ENCODE assay signal across 8 mouse cellular contexts in genomic region chr6:71757039-71757894, GRCm38 (mm10). TPM values are rescaled to one million over a fixed set of nuclear protein-coding genes. Genes with fewer than 3 reads are reported as not detected.
DNase-seq lines count a peak whose midpoint lies in the region; ATAC-seq and TF ChIP-seq lines count a peak whose summit lies in the region.

No protein-coding gene starts in this region.

- no peak overlapping the region for H3K4me2 ChIP-seq in hindbrain, embryonic 12.5 days (replicated peaks)
- no peak overlapping the region for H3K4me2 ChIP-seq in hindbrain, embryonic 15.5 days

- H3K36me3 ChIP-seq in hindbrain, embryonic 10.5 days = peaks cover 10% of the 10 kb centered on the region
- H3K36me3 ChIP-seq in hindbrain, embryonic 12.5 days = peaks cover 16% of the 10 kb centered on the region
- H3K36me3 ChIP-seq in hindbrain, embryonic 15.5 days = peaks cover 16% of the 10 kb centered on the region

- H3K4me3 ChIP-seq in hindbrain, embryonic 10.5 days = no peak overlapping the region
- no peak overlapping the region for H3K4me3 ChIP-seq in hindbrain, embryonic 12.5 days
- H3K4me3 ChIP-seq in hindbrain, embryonic 15.5 days = no peak overlapping the region
- no peak overlapping the region for H3K4me3 ChIP-seq in lung, adult 2 months (replicated peaks; ENCODE audit: extremely low read depth, low read depth, low read length)
- no peak overlapping the region for H3K4me3 ChIP-seq in olfactory bulb, adult 2 months (ENCODE audit: insufficient read depth, low read depth, low read length)

- peak overlapping the region; percentile 23; the same call in 1 of the 2 replicates for H3K27ac ChIP-seq in hindbrain, embryonic 10.5 days
- no peak overlapping the region for H3K27ac ChIP-seq in hindbrain, embryonic 12.5 days
- peak overlapping the region; percentile 59; the same call in 1 of the 2 replicates for H3K27ac ChIP-seq in hindbrain, embryonic 15.5 days (replicated peaks)
- H3K27ac ChIP-seq in olfactory bulb, adult 2 months (ENCODE audit: insufficient read depth, low read depth, low read length) = peak overlapping the region; percentile 82

- H3K9ac ChIP-seq in hindbrain, embryonic 12.5 days = no peak overlapping the region
- no peak overlapping the region for H3K9ac ChIP-seq in hindbrain, embryonic 15.5 days

- WGBS in hindbrain, embryonic 10.5 days = 59% methylated on average over 10 of the region's 10 CpGs
- WGBS in hindbrain, embryonic 12.5 days = 55% methylated on average over 10 of the region's 10 CpGs
- 60% methylated on average over 10 of the region's 10 CpGs for WGBS in hindbrain, embryonic 15.5 days
- 53% methylated on average over 10 of the region's 10 CpGs for WGBS in lung, adult 2 months
- WGBS in olfactory bulb, adult 2 months = 38% methylated on average over 10 of the region's 10 CpGs

- peak; percentile 31 for DNase-seq in hindbrain, embryonic 10.5 days (ENCODE audit: low spot score)
- DNase-seq in c-Kit-positive CD71-negative TER-119-negative erythroid progenitor cells, embryonic 14.5 days (ENCODE audit: low read depth) = peak; percentile 24
- peak; percentile 82 for DNase-seq in gastrocnemius, adult 18-20 months (ENCODE audit: low spot score)
- peak; percentile 9 for DNase-seq in lung, adult 2 months
- DNase-seq in cerebellum, adult 9-11 months = no peak

- H3K9me3 ChIP-seq in hindbrain, embryonic 10.5 days = no peaks in the 10 kb centered on the region
- H3K9me3 ChIP-seq in hindbrain, embryonic 12.5 days (replicated peaks) = no peaks in the 10 kb centered on the region
- H3K9me3 ChIP-seq in hindbrain, embryonic 15.5 days = no peaks in the 10 kb centered on the region

- ATAC-seq in hindbrain, embryonic 12.5 days (ENCODE audit: low FRiP score) = no peak; the same call in 1 of the 2 replicates
- ATAC-seq in hindbrain, embryonic 15.5 days (ENCODE audit: low FRiP score, low read depth) = peak; percentile 55

- TF ChIP-seq CTCF in lung, adult 2 months (IDR thresholded peaks at IDR 0.05; ENCODE audit: insufficient read depth, low read length) = no peak
- TF ChIP-seq CTCF in olfactory bulb, adult 2 months (IDR thresholded peaks at IDR 0.05; ENCODE audit: insufficient read depth, low read depth, low read length) = no peak

- H3K4me1 ChIP-seq in hindbrain, embryonic 10.5 days (replicated peaks) = peaks cover 6% of the 10 kb centered on the region; the same call in 1 of the 2 replicates
- peaks cover 6% of the 10 kb centered on the region for H3K4me1 ChIP-seq in hindbrain, embryonic 12.5 days
- H3K4me1 ChIP-seq in hindbrain, embryonic 15.5 days (replicated peaks) = peaks cover 13% of the 10 kb centered on the region
- H3K4me1 ChIP-seq in lung, adult 2 months (ENCODE audit: control insufficient read depth, insufficient read depth, low read length) = 0 out of 2 replicates have a peak, but pooled peaks cover 2% of the 10 kb centered on the region
- peaks cover 33% of the 10 kb centered on the region for H3K4me1 ChIP-seq in olfactory bulb, adult 2 months (ENCODE audit: control insufficient read depth, insufficient read depth, low read length)

- TF ChIP-seq POLR2A in lung, adult 2 months (IDR thresholded peaks at IDR 0.05; ENCODE audit: borderline replicate concordance, extremely low read depth, low read depth, low read length) = no peak
- TF ChIP-seq POLR2A in olfactory bulb, adult 2 months (IDR thresholded peaks at IDR 0.05; ENCODE audit: insufficient read depth, low read depth, low read length) = no peak

- no peaks in the 10 kb centered on the region for H3K27me3 ChIP-seq in hindbrain, embryonic 10.5 days (ENCODE audit: insufficient read depth, poor library complexity, severe bottlenecking)
- H3K27me3 ChIP-seq in hindbrain, embryonic 12.5 days = no peaks in the 10 kb centered on the region
- H3K27me3 ChIP-seq in hindbrain, embryonic 15.5 days = no peaks in the 10 kb centered on the region

RNA-seq across cellular contexts. Expression of gene Reep1, which starts 49.9 kb away (rescaled TPM):
- 34.4 and 57.3 TPM in 2 replicates for polyA plus RNA-seq in hindbrain, embryonic 10.5 days (2016; fragmentation: Nextera tagmentation; extraction: Ambion mirVana)
- polyA plus RNA-seq in hindbrain, embryonic 12.5 days (2016; fragmentation: Nextera tagmentation; extraction: Ambion mirVana) = 122 and 126 TPM in 2 replicates
- 10 to 100 TPM; 66.8 to 69.9 TPM for total RNA-seq in gastrocnemius, adult 18-20 months (2021)
- polyA plus RNA-seq in hindbrain, embryonic 15.5 days (2015; fragmentation: Nextera tagmentation; extraction: Ambion mirVana) = 277 and 312 TPM in 2 replicates
- polyA plus RNA-seq in lung, adult 2 months (2012; rRNA removed) = 5.3 and 6.7 TPM in 2 replicates
- not detected in 2 replicates for polyA plus RNA-seq in olfactory bulb, adult 2 months (2012; ENCODE audit: insufficient read depth, insufficient read length, low replicate concordance, missing spikeins)
